Mouse (Mus musculus) left cerebral cortex, adult 11 months (tissue): Measurements from ENCODE around the gene Repin1.

Source experiments
- DNase-seq: peaks from one replicate; pipeline ENCODE4 v3.0.0; 2022; ENCODE audit warnings: low spot score

Gene Repin1

GRCm38 (mm10) chr6:48593158-48594042 lies at the start of gene Repin1, which contains the start of gene Gm44965:
Repin1 (plus strand) TSS chr6:48593883.
Gm44965 (plus strand) TSS chr6:48593941.
- DNase-seq = peak; percentile 90

GRCm38 (mm10) chr6:48545251-48545650 lies 48.4 kb upstream of the Repin1 start:
- no peak for DNase-seq

GRCm38 (mm10) chr6:48546271-48546670 lies 47.4 kb upstream of the Repin1 start:
- no peak for DNase-seq

- no peak for DNase-seq
Measured at GRCm38 (mm10) chr6:48546858-48547257, 46.8 kb upstream of the Repin1 start.

GRCm38 (mm10) chr6:48548314-48548713 lies 45.4 kb upstream of the Repin1 start:
- no peak for DNase-seq

GRCm38 (mm10) chr6:48552918-48553317 lies 40.8 kb upstream of the Repin1 start:
- no peak for DNase-seq

GRCm38 (mm10) chr6:48553819-48554218 lies 39.9 kb upstream of the Repin1 start:
- no peak for DNase-seq

GRCm38 (mm10) chr6:48554280-48555103 lies 39.2 kb upstream of the Repin1 start, which contains the start of gene Lrrc61:
Lrrc61 (plus strand) TSS chr6:48554796.
- DNase-seq = peak; percentile 95

- peak; percentile 71 for DNase-seq
Measured at GRCm38 (mm10) chr6:48555104-48555890, 38.4 kb upstream of the Repin1 start.

- DNase-seq = no peak
Measured at GRCm38 (mm10) chr6:48555956-48556355, 37.7 kb upstream of the Repin1 start.

GRCm38 (mm10) chr6:48565693-48566310 lies 27.9 kb upstream of the Repin1 start:
- DNase-seq = no peak

GRCm38 (mm10) chr6:48566312-48566711 lies 27.4 kb upstream of the Repin1 start:
- no peak for DNase-seq

- DNase-seq = no peak
Measured at GRCm38 (mm10) chr6:48568036-48568984, 25.4 kb upstream of the Repin1 start.

- no peak for DNase-seq
Measured at GRCm38 (mm10) chr6:48569065-48569807, 24.4 kb upstream of the Repin1 start.

GRCm38 (mm10) chr6:48572014-48572413 lies 21.7 kb upstream of the Repin1 start:
- DNase-seq = no peak

GRCm38 (mm10) chr6:48572572-48573061 lies 21.1 kb upstream of the Repin1 start, which contains the start of gene Rarres2:
Rarres2 (minus strand) TSS chr6:48572789.
- no peak for DNase-seq

- no peak for DNase-seq
Measured at GRCm38 (mm10) chr6:48573280-48573679, 20.4 kb upstream of the Repin1 start.

- DNase-seq = no peak
Measured at GRCm38 (mm10) chr6:48573981-48574380, 19.7 kb upstream of the Repin1 start.

- DNase-seq = no peak
Measured at GRCm38 (mm10) chr6:48578736-48579135, 14.9 kb upstream of the Repin1 start.
